Mouse (Mus musculus): Measurements from ENCODE around the gene Olfr160.
A peak's percentile ranks its signal among the peaks of the same experiment; 100 is the strongest.

Olfr160 gene

DNA sequence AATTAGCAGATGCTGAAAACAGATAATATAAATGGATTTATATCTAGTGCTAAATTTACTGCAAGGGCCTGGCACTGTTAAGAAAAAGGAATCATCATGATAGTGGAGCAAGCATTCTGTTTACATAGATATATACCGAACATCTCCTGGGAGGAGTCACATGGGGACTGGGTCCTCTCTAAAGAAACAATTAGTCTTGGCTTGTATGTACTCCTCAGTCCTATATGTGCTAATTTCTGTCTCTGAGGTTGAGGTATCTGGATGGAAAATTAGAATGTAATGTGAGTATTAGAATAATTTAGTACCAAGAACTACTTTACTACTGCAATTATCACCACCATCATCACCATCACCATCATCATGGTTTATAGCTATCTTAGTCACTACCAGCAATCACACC lies at the start of gene Olfr160:
Olfr160 (minus strand) TSS at position 101 of the 400 bp plus-strand sequence.
- no peak for DNase-seq

DNA sequence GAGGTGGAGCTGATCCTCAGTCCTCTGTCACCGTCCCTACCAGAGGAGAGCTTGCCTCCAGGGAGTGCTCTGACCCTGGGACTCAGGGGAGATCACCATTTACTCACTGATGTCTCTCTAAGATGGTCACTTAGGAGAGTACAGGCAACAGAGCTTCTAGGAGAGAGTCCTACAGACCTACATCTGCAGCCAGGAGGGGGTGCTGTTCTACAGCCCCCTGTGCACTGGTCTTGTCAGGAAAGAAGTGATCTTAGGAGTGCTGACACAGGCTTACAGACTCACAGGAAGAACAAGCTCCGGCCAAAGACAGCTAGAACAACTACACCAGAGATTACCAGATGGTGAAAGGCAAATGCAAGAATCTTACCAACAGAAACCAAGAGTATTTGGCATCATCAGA lies 46.5 kb upstream of the Olfr160 start:
- DNase-seq: no peak

DNA sequence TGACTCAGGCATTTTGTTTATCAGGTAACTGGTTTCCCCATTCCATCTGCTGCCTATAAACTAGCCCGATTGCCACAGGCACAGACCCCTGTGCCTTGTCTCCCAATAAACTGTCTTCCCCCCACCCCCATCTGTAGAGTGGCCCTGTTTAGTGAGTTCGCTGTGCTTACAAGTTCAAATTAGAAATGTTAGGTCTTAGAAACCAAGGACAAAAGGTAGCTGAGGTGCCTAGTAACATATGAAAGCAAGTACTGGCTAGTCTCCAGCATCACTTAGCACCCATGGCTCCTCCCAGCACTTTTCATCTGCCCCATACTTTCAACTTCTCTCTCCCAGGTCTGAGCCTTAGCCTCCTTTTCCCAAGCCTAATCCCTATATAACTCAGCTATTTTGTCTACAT lies 45.7 kb upstream of the Olfr160 start:
- DNase-seq: no peak

DNA sequence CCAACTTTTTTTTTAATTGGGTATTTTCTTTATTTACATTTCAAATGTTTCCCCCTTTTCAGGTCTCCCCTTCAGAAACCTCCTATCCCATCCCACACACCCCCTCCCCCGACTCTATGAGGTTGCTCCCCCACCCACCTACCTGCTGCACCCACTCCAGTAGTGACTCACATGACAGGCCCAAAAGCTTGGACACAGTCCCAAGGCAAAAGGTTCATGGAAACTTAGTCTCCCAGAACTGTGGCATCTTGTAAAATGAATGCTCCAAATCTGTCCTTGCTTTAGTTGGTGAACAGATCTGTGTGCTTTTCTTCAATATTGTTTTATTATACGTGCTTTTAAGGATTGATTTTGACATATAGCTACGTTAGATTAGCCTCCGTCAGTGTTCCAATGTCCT lies 36.0 kb upstream of the Olfr160 start:
- DNase-seq: no peak

DNA sequence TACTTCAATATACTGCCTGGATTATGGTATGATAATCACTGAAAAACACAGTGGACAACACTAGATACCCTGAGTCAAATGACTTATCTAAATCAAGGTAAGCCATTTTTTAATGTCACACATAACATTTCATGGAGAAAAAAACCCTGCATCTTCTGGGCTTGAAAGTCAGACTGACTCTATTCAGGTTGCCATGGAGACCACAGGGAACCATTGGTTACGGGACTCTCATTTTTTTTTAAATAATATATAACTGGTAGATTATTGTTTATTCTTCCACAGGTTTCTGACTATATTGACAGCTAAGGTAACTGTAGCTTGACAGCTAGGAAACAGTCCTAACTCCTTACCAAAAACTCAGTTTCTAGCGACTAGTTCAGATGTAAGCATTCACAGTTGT lies 35.4 kb upstream of the Olfr160 start:
- no peak for DNase-seq

DNA sequence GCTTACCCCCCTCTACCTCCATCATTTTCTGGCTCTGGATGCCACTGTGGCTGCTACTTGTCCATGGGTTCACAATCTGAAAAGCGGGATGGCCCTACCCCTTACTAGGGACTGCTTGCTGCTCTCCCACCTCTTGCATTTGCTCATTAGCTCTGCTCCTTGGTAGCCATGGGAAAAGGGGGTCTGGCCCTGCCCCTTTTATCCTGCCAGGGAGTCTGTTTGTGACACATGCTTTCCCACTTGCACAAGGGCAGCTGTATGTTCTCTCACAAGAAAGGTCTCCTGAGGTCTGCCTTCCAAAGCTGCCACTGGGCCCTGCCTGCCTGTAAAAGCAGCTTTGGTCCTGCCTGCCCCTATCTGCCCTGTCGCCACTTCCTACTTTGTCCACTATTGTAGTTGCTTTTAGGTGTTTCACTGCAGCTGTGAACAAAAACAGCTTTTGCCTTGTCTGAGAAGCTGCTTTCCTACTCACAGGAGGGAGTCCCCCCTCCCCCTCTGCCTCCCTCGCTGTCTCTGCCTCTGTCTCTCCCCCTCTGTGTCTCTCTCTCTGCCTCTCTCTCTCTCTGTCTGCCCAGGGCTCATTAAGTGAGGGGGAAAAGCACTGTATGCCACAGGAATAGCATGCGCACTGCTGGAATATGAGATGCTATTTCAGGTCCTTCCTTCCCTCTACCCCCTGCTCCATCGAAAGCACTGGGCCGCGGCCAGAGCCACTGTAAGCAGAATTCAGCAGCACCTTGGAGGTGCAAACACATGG lies 34.4 kb upstream of the Olfr160 start:
- peak in 1 of 2 experiments; percentile 18 for DNase-seq

DNA sequence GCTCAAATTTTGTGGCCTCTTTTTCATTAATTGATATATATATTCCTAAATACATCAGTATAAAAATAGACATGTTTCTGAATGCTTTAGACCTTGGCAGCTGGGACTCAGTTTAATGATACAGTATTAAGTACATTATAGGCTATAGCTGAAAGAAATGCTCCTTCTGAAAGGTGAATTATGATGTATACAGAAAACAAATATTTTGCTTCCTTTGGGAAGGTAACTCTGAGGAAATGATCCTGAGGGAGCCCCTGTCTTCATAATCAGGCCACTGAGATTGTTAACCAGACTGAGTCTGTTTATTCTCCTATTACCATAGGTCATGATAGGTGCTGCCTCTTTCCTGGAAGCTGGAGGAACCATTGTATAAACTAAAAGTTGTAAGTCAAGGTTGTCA lies 28.8 kb upstream of the Olfr160 start, which contains the start of gene Olfr874:
Olfr874 (plus strand) TSS at position 301 of the 400 bp plus-strand sequence.
- no peak for DNase-seq

DNA sequence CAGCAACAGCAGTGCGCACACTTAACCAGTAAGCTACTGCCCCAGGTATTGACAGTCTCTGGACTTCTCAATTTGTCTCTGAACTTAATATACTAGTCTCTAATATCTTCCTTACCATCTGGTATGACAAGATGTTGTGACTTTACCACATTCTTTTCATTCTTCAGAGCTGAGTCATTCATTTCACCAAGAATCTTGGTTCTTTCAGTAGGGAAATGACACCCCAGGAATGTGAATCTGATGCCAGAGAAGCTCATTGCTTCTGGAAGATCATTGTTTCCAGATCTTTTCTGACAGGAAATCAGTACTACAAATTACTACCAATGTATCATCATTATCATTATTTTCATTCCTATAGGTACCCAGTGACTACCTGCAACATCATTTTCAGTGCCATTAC lies 18.3 kb upstream of the Olfr160 start:
- no peak for DNase-seq

DNA sequence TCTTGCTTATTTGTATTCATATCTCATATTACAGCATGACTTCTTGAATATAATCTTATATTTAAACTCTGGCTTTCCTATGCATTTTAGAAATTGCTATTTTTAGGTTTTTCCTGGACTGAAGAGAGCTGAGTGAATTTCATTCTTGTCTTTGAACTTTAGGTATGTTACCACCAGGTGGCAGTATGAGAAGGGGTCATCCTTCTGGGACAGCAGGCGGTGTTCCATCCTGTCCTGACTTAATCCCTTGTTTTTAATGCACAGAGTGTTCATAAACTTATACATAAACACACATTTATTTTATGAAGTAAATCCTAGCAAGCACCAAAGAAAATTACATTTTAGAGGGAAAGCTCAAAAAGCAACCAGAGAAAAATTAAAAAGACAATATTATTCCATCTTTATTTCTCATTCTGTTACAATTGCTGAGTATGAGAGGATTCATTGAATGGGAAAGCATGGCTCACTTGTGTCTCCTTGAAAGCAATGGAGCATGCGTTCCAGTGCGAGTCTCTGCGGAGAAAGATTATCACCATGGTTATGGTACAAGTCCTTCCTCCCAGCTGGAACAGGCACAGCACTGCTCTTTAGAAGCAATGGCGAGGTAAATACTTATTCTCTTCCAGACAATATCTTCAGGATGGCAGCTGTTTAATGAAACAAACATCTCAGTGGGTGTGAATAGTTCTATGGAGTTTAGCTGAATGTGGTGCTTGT lies 25.9 kb downstream of the Olfr160 start:
- no peak for DNase-seq

DNA sequence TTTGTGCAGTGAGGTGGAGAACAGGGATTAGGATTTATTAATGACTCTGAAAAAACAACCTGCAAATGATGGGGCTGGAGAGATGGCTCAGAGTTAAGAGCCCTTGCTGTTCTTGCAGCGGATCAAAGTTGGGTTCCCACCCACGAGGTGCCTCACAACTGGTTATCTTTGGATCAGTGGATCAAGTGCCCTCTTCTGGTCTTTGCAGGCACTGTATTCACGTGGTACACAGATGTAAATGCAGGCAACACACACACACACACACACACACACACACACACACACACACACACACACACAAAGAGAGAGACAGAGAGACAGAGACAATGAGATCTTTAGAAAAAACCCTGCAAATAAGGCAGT lies 28.1 kb downstream of the Olfr160 start:
- DNase-seq: no peak

DNA sequence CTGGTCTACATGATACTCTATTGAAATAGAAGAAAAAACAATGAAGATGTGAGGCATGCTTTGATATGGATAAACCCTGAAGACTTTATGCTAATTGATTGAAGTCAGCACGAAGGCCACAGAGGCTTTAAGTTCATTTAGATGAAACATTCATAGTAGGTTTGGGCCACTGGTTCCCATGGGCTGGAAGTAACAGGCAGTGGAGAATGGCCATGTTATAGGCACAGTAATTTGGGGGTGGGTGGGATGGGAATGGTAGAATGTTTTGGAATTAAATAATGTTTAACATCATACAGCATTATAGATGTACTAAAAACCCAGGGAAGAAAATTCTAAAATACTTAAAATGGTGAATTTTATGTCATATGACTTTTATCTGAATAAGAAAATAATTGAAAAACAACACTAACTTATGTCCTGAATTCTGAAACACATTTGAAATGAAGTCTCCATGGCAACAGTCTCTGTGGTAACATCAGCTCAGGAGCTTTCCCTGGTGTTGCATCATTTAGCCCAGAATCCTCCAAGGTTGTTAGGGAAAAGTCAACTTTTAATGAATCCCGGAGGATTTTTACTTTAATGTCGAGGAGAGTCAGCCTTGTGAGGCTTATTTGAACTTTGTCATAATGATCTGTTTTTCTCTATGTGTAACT lies 28.6 kb downstream of the Olfr160 start:
- no peak for DNase-seq

DNA sequence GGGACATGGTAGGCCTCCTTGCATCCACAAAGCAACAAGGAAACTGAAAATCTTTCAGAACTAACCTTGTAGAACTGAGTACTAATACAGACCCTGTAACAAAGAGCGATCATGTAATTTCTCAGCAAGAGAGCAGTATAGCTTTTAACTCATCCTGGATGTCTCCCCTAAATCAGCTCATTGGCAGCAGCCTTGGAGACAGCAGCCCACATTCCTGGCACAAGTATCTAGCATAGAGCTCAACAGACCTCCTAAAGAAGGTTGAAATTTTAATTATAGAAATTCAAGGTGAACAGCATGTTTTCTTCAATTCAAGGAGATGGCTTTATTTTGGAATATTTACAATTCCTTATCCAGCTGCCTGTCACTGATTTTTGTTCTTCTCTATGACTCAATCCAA lies 34.9 kb downstream of the Olfr160 start:
- no peak for DNase-seq

DNA sequence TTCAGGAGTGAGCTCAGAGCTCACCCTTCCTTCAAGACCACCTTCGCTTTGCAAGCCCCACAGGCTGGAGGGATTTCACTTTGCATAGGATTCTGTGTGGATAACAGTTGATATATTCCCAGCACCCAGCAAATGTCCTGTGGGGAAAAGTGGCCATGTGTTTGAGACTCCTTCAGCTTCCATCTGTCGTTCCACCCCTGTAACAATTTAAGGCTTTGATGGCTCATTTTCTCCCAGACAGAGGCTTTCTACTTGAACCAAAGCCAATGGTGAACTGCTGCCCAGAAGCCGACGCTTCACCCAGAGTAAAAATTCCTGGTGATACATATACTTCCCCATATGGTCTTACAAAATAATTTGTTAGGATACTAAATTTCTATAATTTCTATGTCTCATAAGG lies 40.8 kb downstream of the Olfr160 start:
- no peak for DNase-seq

DNA sequence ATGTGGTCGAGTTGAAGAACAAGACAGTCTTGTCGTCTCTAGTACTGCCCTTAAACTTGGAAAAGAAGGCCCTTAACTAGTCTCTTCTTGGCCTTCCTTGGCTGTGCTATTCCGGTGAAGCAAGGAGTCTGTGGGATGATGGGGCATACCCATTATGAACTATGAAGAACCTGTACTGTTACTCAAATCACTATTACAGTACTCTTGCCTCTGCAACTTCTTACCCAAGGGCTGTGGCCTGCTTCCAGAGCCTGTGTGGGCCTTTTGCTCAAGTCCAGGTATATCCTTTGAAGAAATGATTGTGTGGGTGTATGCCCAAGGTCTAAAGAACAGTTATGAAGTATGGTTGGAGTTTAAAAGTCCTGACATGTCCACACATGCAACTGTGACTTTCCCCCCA lies 45.8 kb downstream of the Olfr160 start:
- DNase-seq: no peak

DNA sequence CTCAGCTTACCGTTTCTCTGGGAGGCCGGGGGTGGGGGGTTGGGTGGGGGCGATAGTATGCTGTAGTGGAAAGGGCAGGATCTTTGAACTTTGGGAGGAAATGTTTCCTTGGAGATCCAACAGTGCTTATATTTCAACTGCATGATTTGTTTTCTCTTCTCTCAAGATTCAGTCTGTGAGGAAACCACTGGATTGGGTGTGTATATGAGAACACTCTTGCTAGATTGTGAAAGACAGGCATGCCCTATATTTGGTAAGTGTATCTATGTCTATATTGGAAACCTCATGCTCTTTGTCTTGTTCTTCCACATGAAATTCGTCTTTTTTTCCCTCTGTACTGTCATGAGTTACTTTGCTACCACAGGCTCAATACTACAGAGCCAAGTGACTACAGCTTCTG lies 46.4 kb downstream of the Olfr160 start:
- no peak for DNase-seq

DNA sequence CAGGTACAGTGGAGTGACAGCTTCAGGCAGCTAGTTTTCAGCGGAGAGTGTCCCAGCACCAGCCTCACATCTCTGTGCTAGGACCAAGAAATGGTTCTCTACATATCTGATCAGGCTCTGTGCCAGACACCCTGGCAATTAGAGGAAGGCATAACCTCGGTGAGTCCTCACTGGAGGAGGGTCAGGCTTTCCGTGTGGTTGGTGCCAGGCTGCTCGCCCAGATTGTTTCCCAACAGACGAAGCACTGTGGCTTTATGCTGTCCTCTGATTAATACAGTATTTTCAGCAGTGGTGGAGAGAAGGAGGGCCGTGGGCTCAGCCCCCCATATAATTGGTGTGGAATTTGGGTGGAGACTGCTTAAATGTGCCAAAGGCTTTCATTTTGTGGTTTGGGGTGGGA lies 46.9 kb downstream of the Olfr160 start, which contains the start of gene Panx3:
Panx3 (minus strand) TSS at position 121 of the 400 bp plus-strand sequence.
- no peak for DNase-seq

DNA sequence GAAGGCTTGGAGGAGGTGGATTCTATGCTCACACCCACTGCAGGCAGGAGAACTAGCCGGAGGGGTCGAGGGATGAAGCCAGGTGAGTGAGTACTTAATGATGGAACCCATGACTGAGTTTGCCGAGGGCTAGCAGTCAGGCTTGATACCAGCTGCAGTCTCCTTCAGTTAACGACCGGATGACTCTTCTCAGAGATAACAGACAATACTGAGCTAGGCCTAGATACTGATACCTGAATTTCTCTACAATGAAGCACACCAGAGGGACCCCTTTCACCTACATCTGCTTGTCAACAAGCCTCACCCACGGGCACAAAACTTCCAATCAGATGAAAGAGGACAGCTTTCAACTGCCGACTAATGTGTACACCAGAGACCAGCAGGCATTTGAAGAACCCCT lies 50.0 kb downstream of the Olfr160 start:
- no peak for DNase-seq

DNA sequence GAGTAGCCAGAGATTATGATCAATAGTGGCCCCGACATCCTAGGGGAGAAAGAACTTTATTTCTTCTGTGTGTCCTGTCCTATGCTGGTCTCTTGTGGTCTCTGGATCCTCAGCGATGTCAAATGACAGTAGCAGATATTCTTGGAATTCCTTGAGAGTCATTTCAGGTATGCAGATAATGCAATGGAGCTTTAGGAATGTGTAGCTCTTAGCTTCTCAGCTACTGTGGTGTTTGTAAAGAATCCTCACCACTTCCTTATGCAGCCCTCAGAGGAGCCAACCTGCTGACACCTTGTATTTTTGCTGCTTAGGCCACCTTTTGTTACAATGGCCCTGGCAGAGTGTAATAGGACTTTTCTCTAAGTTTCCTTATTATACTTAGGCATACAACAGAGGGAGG lies 51.4 kb downstream of the Olfr160 start:
- DNase-seq: no peak

DNA sequence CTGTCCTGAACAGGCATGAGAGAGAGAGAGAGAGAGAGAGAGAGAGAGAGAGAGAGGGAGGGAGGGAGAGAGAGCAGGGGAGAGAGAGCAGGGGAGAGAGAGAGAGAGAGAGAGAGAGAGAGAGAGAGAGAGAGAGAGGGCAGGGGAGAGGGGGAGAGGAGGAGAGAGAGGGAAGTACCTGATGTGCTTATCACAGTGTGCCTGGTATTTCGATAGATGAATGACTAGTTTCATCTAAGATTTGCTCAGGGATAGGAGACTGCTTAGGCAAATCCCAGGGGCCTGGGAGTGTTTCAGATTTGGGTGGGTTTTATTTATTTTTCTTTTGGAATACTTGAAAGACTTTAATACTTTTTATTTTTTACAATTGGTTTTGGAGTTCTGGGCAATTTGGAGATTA lies 52.8 kb downstream of the Olfr160 start:
- no peak for DNase-seq

DNA sequence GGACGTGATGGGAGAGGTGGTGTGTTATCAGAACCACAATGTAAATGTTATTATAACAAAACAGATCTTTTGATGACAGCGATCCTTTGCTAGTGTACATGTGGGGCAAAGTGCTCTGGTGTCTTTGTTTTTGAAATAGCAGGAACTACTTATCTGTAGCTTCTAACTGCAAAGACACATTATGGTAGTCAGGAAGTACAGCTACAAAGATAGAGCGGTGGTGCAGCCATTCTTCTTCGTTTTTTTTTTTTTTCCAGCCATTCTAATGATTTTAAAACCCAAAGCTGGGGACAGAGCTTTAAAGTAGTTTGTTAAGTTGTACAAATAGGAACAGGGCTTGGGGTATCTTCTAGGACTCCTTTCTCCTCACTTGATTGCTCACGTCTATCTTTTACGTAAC lies 56.6 kb downstream of the Olfr160 start:
- no peak for DNase-seq
